Mouse (Mus musculus) MEL-GATA-1-ER (cell line): ENCODE measurements around the gene Gm4565.
"Not testable (repeated sequence)": the region's sequence is repeated elsewhere in the genome, so short reads cannot be mapped to it uniquely, and the experiment has no call there.

ENCODE experiments used
- DNase-seq: peaks from one replicate; pipeline ENCODE4 v3.0.0-alpha.2; 2012; ENCODE audit warnings: low read depth; ENCODE audit errors: extremely low read depth

The Gm4565 gene

GRCm38 (mm10) chr7:22588027-22588426, at the start of gene Gm4565:
TSS of gene Gm4565 (minus strand) at chr7:22588127.
- DNase-seq = not testable (repeated sequence)

- not testable (repeated sequence) for DNase-seq
Measured at GRCm38 (mm10) chr7:22565243-22565642, 22.7 kb downstream of the Gm4565 start, which contains the start of gene Gm4201. TSS of gene Gm4201 (minus strand) at chr7:22565343.

- DNase-seq = not testable (repeated sequence)
Measured at GRCm38 (mm10) chr7:22534787-22535186, 53.1 kb downstream of the Gm4565 start, which contains the start of gene Gm8677. TSS of gene Gm8677 (minus strand) at chr7:22534887.
